Mouse (Mus musculus): ENCODE measurements around the gene Exoc3l4. TPM values are rescaled to one million over a fixed set of nuclear protein-coding genes. Genes with fewer than 3 reads are reported as not detected.
A peak's percentile ranks its signal among the peaks of the same experiment; 100 is the strongest.

Exoc3l4 gene
- polyA plus RNA-seq, 1 experiment, result 58.3 TPM

GRCm38 (mm10) chr12:111447350-111447749 lies 30.5 kb downstream of the Exoc3l4 start:
- Histone ChIP-seq H3K79me2 (ENCODE audit: control insufficient read depth, insufficient read depth) (peaks cover 89% of the 10 kb centered on the region), H3K4me3 (ENCODE audit: insufficient read depth, poor library complexity, severe bottlenecking) (no peak overlapping the region), H3ac (ENCODE audit: control insufficient read depth, insufficient read length, low read depth) (no peak overlapping the region), H3K27me3 (ENCODE audit: control insufficient read depth, insufficient read depth, insufficient read length) (no peaks in the 10 kb centered on the region), H3K79me3 (ENCODE audit: low read depth) (peaks cover 39% of the 10 kb centered on the region), H3K36me3 (ENCODE audit: control insufficient read depth, insufficient read depth) (peaks cover 58% of the 10 kb centered on the region)
- TF ChIP-seq MYOD1 (IDR thresholded peaks at IDR 0.05; ENCODE audit: control insufficient read depth, insufficient read length, low read depth) (no peak), USF1 (IDR thresholded peaks at IDR 0.05; ENCODE audit: low read depth) (no peak), MAX (IDR thresholded peaks at IDR 0.05) (no peak), FOSL1 (IDR thresholded peaks at IDR 0.05; ENCODE audit: insufficient read depth, low read length, poor library complexity, severe bottlenecking) (no peak), MYOG (IDR thresholded peaks at IDR 0.05; ENCODE audit: control insufficient read depth, extremely low read depth, insufficient read length) (no peak), CEBPB (IDR thresholded peaks at IDR 0.05; ENCODE audit: low read depth) (no peak), CTCF (IDR thresholded peaks at IDR 0.05; ENCODE audit: control insufficient read depth, insufficient read depth, insufficient read length) (no peak)

GRCm38 (mm10) chr12:111447898-111448760 lies 31.3 kb downstream of the Exoc3l4 start:
- Histone ChIP-seq H3ac (ENCODE audit: control insufficient read depth, insufficient read length, low read depth) (no peak overlapping the region), H3K79me2 (ENCODE audit: control insufficient read depth, insufficient read depth) (peaks cover 90% of the 10 kb centered on the region), H3K4me3 (ENCODE audit: insufficient read depth, poor library complexity, severe bottlenecking) (no peak overlapping the region), H3K79me3 (ENCODE audit: low read depth) (peaks cover 35% of the 10 kb centered on the region), H3K36me3 (ENCODE audit: control insufficient read depth, insufficient read depth) (peaks cover 65% of the 10 kb centered on the region), H3K27me3 (ENCODE audit: control insufficient read depth, insufficient read depth, insufficient read length) (no peaks in the 10 kb centered on the region)
- TF ChIP-seq USF1 (IDR thresholded peaks at IDR 0.05; ENCODE audit: low read depth) (no peak), MAX (IDR thresholded peaks at IDR 0.05) (no peak), CTCF (IDR thresholded peaks at IDR 0.05; ENCODE audit: control insufficient read depth, insufficient read depth, insufficient read length) (no peak), FOSL1 (IDR thresholded peaks at IDR 0.05; ENCODE audit: insufficient read depth, low read length, poor library complexity, severe bottlenecking) (no peak), MYOG (IDR thresholded peaks at IDR 0.05; ENCODE audit: control insufficient read depth, extremely low read depth, insufficient read length) (no peak), CEBPB (IDR thresholded peaks at IDR 0.05; ENCODE audit: low read depth) (no peak), MYOD1 (IDR thresholded peaks at IDR 0.05; ENCODE audit: control insufficient read depth, insufficient read length, low read depth) (no peak)

GRCm38 (mm10) chr12:111448931-111449705 lies 32.3 kb downstream of the Exoc3l4 start:
- TF ChIP-seq MAX (IDR thresholded peaks at IDR 0.05) (no peak), FOSL1 (IDR thresholded peaks at IDR 0.05; ENCODE audit: insufficient read depth, low read length, poor library complexity, severe bottlenecking) (no peak), USF1 (IDR thresholded peaks at IDR 0.05; ENCODE audit: low read depth) (no peak), MYOG (IDR thresholded peaks at IDR 0.05; ENCODE audit: control insufficient read depth, extremely low read depth, insufficient read length) (no peak)
- Histone ChIP-seq H3K36me3 (ENCODE audit: control insufficient read depth, insufficient read depth) (peaks cover 75% of the 10 kb centered on the region), H3ac (ENCODE audit: control insufficient read depth, insufficient read length, low read depth) (no peak overlapping the region), H3K27me3 (ENCODE audit: control insufficient read depth, insufficient read depth, insufficient read length) (no peaks in the 10 kb centered on the region), H3K4me3 (ENCODE audit: insufficient read depth, poor library complexity, severe bottlenecking) (no peak overlapping the region), H3K79me3 (ENCODE audit: low read depth) (peaks cover 32% of the 10 kb centered on the region), H3K79me2 (ENCODE audit: control insufficient read depth, insufficient read depth) (peaks cover 89% of the 10 kb centered on the region)

GRCm38 (mm10) chr12:111450359-111450758 lies 33.5 kb downstream of the Exoc3l4 start:
- no peak overlapping the region for H3ac ChIP-seq (ENCODE audit: control insufficient read depth, insufficient read length, low read depth)
- TF ChIP-seq USF1 (IDR thresholded peaks at IDR 0.05; ENCODE audit: low read depth) (no peak), MYOG (IDR thresholded peaks at IDR 0.05; ENCODE audit: control insufficient read depth, extremely low read depth, insufficient read length) (no peak), MYOD1 (IDR thresholded peaks at IDR 0.05; ENCODE audit: control insufficient read depth, insufficient read length, low read depth) (no peak), MAX (IDR thresholded peaks at IDR 0.05) (no peak), FOSL1 (IDR thresholded peaks at IDR 0.05; ENCODE audit: insufficient read depth, low read length, poor library complexity, severe bottlenecking) (no peak), CTCF (IDR thresholded peaks at IDR 0.05; ENCODE audit: control insufficient read depth, insufficient read depth, insufficient read length) (no peak), CEBPB (IDR thresholded peaks at IDR 0.05; ENCODE audit: low read depth) (no peak)
- H3K27me3 ChIP-seq (ENCODE audit: control insufficient read depth, insufficient read depth, insufficient read length), result no peaks in the 10 kb centered on the region
- H3K79me2 ChIP-seq (ENCODE audit: control insufficient read depth, insufficient read depth), result peaks cover 80% of the 10 kb centered on the region
- H3K36me3 ChIP-seq (ENCODE audit: control insufficient read depth, insufficient read depth), result peaks cover 77% of the 10 kb centered on the region
- H3K79me3 ChIP-seq (ENCODE audit: low read depth), result peaks cover 21% of the 10 kb centered on the region
- H3K4me3 ChIP-seq (ENCODE audit: insufficient read depth, poor library complexity, severe bottlenecking), result peak overlapping the region; percentile 0

GRCm38 (mm10) chr12:111451561-111451960 lies 34.7 kb downstream of the Exoc3l4 start:
- H3K79me3 ChIP-seq (ENCODE audit: low read depth), result peaks cover 12% of the 10 kb centered on the region
- H3K27me3 ChIP-seq (ENCODE audit: control insufficient read depth, insufficient read depth, insufficient read length), result no peaks in the 10 kb centered on the region
- H3ac ChIP-seq (ENCODE audit: control insufficient read depth, insufficient read length, low read depth), result no peak overlapping the region
- peaks cover 67% of the 10 kb centered on the region for H3K36me3 ChIP-seq (ENCODE audit: control insufficient read depth, insufficient read depth)
- peaks cover 68% of the 10 kb centered on the region for H3K79me2 ChIP-seq (ENCODE audit: control insufficient read depth, insufficient read depth)
- H3K4me3 ChIP-seq (ENCODE audit: insufficient read depth, poor library complexity, severe bottlenecking), result no peak overlapping the region
- TF ChIP-seq USF1 (IDR thresholded peaks at IDR 0.05; ENCODE audit: low read depth) (no peak), CTCF (IDR thresholded peaks at IDR 0.05; ENCODE audit: control insufficient read depth, insufficient read depth, insufficient read length) (no peak), MAX (IDR thresholded peaks at IDR 0.05) (no peak), FOSL1 (IDR thresholded peaks at IDR 0.05; ENCODE audit: insufficient read depth, low read length, poor library complexity, severe bottlenecking) (no peak), CEBPB (IDR thresholded peaks at IDR 0.05; ENCODE audit: low read depth) (no peak), MYOD1 (IDR thresholded peaks at IDR 0.05; ENCODE audit: control insufficient read depth, insufficient read length, low read depth) (no peak), MYOG (IDR thresholded peaks at IDR 0.05; ENCODE audit: control insufficient read depth, extremely low read depth, insufficient read length) (no peak)
